Mouse (Mus musculus) kidney, adult 2 months (tissue): ENCODE results near the gene Lsp1. TPM values are rescaled to one million over a fixed set of nuclear protein-coding genes. Genes with fewer than 3 reads are reported as not detected.
A peak's percentile ranks its signal among the peaks of the same experiment; 100 is the strongest.

Experiments used
- DNase-seq: peaks from one replicate; pipeline ENCODE4 v3.0.0; 2021
- H3K27ac ChIP-seq: fragments of 200-500 bp; 2 replicates; pipeline ENCODE4 v1.5.1; 2012; ENCODE audit warnings: low read depth, low read length, control low read depth, inconsistent platforms; ENCODE audit not compliant: insufficient read depth
- H3K27me3 ChIP-seq: fragments of 200-500 bp; replicated peaks from 2 replicates; pipeline ENCODE4 v1.6.1; 2012; ENCODE audit warnings: mild to moderate bottlenecking, moderate library complexity, low read length, inconsistent platforms; ENCODE audit not compliant: control insufficient read depth, insufficient read depth
- H3K36me3 ChIP-seq: fragments of 200-500 bp; 2 replicates; pipeline ENCODE4 v1.6.1; 2012; ENCODE audit warnings: mild to moderate bottlenecking, moderate library complexity, low read length, inconsistent platforms; ENCODE audit not compliant: control insufficient read depth, insufficient read depth
- H3K4me1 ChIP-seq: fragments of 200-500 bp; 2 replicates; pipeline ENCODE4 v1.6.1; 2011; ENCODE audit warnings: low read length; ENCODE audit not compliant: control insufficient read depth, insufficient read depth
- H3K4me3 ChIP-seq: fragments of 200-500 bp; 2 replicates; pipeline ENCODE4 v1.5.1; 2011; ENCODE audit warnings: mild to moderate bottlenecking, low read depth, low read length, control low read depth; ENCODE audit not compliant: insufficient read depth
- CTCF ChIP-seq: fragments of 200-500 bp; conservative IDR thresholded peaks from 2 replicates; pipeline ENCODE4 v1.5.1; 2011; ENCODE audit warnings: low read depth, mild to moderate bottlenecking, control low read depth, low read length, moderate library complexity, mixed read lengths; ENCODE audit not compliant: insufficient read depth, insufficient read length
- POLR2A ChIP-seq: fragments of 200-500 bp; IDR thresholded peaks from one replicate; pipeline ENCODE4 v1.6.1; 2011; ENCODE audit warnings: low read depth, low read length, control low read depth
- WGBS: fragments of 180-500 bp; shearing (Covaris S2); methylation state at CpG from one replicate; pipeline ENCODE4 v1.1.7; 2018; 5-methylcytosine and 5-hydroxymethylcytosine counted together
- polyA plus RNA-seq: library from polyadenylated mRNA; depleted of rRNA; stranded (reverse); fragments of >200 nt; gene quantifications from 2 replicates; pipeline ENCODE4 v1.2.3, GENCODE M21; 2012

Lsp1 gene
- polyA plus RNA-seq, 1 experiment: 39.8 TPM

DNA sequence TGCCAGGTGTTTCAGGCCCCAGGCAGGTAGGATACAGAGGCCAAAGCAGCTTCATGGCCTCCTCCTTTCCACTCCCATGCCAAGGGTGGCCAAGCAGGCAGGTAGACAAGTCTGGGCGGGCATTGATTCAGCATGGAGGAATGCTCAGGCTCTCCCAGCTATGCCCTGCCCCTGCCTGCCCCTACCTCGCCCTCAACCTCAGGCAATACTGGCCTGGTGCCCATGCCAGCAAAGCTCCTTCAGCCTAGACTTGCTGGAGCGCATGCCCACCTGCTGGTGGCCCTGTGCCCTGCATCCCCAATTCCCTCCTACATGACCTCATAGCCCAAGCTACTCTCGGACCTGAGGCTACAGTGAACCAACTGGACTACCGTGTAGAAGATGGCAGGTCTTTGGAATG is 23.3 kb upstream of the Lsp1 start:
- TF ChIP-seq POLR2A: no peak
- no peak; the same call in 1 of the 2 replicates for TF ChIP-seq CTCF
- DNase-seq: peak; percentile 60
- 69% methylated on average over 5 of the region's 5 CpGs for WGBS
- Histone ChIP-seq H3K27me3 (no peaks in the 10 kb centered on the region), H3K27ac (no peak overlapping the region), H3K4me1 (no peaks in the 10 kb centered on the region), H3K4me3 (no peak overlapping the region), H3K36me3 (no peaks in the 10 kb centered on the region)

DNA sequence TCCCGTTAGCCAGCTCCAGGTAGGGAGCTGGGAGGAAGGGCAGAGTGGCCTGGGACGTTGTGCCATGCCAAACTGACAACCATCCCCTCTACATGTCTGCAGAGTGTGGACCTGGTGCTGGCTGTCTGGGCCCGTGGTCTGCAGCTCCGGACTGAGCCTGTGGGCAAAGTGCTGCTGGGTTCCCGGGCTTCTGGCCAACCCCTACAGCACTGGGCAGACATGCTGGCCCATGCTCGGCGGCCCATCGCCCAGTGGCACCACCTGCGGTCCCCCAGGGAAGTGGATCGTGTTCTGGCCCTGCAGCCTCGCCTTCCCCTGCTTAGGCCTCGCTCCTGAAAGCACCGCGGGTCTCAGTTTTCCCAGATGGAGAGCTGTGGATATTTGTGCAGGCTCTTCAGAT is 20.6 kb upstream of the Lsp1 start:
- Histone ChIP-seq H3K36me3 (no peaks in the 10 kb centered on the region), H3K27me3 (no peaks in the 10 kb centered on the region), H3K4me1 (no peaks in the 10 kb centered on the region), H3K27ac (no peak overlapping the region), H3K4me3 (no peak overlapping the region)
- TF ChIP-seq POLR2A (no peak), CTCF (no peak)
- no peak for DNase-seq
- WGBS: 86% methylated on average over 14 of the region's 14 CpGs

DNA sequence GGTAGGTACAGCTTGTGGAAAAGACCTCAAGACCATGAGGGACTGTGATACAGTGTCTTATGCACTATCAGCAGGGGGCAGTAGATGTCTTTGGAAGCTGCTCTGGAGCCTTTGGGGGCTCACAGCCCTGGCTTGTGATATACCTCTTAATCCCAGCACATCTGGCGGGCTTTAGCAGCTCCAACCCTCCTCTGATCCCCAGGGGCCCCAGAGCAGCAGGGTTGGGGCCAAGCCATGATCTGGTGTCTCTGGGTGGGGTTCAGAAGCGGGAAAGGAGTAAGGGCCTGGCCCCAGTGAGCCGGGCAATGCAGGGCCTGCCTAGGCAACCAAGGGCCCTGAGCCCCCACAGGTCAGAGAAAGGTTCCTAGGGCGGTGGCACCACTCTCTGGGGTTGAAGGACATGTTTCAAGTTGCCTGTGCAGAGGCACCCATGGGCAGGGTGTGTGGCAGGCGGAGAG is 19.9 kb upstream of the Lsp1 start:
- Histone ChIP-seq H3K36me3 (no peaks in the 10 kb centered on the region), H3K27ac (no peak overlapping the region), H3K4me1 (no peaks in the 10 kb centered on the region), H3K27me3 (no peaks in the 10 kb centered on the region), H3K4me3 (no peak overlapping the region)
- no peak for DNase-seq
- TF ChIP-seq POLR2A: no peak
- peak; percentile 35 for TF ChIP-seq CTCF
- WGBS: 72% methylated on average over 5 of the region's 5 CpGs

DNA sequence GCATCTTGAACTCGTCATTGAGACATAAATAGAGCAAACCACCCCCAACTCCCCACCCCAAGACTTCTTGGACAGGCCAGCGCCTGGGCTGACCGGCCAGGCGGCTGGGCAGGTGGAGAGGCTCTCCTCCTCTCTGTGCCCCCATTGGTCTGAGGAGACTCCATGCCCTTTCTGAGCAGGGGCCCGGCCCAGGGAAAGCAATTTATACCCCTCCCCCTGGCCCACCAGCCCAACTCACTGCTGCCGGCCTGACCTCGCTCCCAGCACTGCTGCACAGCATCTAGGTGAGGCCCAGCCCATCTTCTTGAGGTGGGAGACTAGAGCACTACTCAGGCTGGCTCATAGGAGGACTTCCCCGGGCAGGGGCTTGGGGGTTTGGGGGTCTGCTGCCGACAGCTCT is 19.0 kb upstream of the Lsp1 start, which contains the start of gene Tnni2:
Tnni2 (plus strand) TSS at position 224 of the 400 bp plus-strand sequence.
- DNase-seq: no peak
- H3K4me1 ChIP-seq: no peaks in the 10 kb centered on the region
- no peak within 1 kb of the TSS for H3K4me3 ChIP-seq
- TF ChIP-seq CTCF (no peak), POLR2A (no peak)
- H3K27ac ChIP-seq: no peak within 1 kb of the TSS
- no peaks in the 10 kb centered on the region for H3K36me3 ChIP-seq
- no peaks in the 10 kb centered on the region for H3K27me3 ChIP-seq
- 80% methylated on average over 9 of the region's 9 CpGs for WGBS

DNA sequence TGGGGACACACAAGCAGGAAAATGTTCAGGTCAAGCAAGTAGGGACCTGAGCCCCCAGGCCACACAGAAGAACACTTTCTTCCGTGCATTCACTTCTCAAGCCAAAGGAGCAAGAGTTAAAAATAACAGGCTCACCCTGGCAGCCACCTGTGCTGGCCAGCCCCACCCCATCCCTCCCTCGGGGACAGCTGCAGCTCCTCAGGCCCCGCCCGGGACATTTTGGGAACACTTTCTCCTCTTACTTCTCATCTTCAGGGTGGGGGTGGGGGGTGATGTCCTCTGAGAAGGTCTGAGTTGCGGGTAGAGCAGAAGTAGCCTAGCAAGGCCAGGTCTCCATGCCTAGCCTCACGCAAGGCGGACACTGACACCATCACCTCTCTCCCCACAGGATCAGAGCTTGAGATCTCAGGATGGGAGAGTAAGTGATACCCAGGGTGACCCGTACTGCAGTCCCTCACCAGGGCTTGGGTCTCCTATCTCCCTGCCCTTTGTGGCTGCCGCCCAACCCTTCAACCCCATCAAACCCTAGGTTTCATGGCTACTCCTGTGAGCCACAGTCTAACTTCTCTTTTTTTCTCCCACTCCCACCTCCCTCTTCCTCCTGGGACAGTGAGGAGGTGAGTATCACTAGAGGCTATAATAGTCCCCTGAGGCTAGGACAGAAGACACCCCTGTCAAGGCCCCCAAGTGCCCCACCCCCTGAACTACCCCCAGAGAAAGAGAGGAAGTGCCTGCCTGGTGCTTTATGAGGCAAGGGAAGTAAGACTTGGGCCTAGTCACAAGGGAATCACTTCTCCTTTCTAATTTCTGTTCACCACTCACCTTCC is 18.3 kb upstream of the Lsp1 start:
- no peaks in the 10 kb centered on the region for H3K27me3 ChIP-seq
- TF ChIP-seq POLR2A (no peak), CTCF (no peak)
- H3K27ac ChIP-seq: no peak overlapping the region
- H3K4me1 ChIP-seq: no peaks in the 10 kb centered on the region
- H3K4me3 ChIP-seq: no peak overlapping the region
- DNase-seq: no peak
- 73% methylated on average over 9 of the region's 9 CpGs for WGBS
- no peaks in the 10 kb centered on the region for H3K36me3 ChIP-seq

DNA sequence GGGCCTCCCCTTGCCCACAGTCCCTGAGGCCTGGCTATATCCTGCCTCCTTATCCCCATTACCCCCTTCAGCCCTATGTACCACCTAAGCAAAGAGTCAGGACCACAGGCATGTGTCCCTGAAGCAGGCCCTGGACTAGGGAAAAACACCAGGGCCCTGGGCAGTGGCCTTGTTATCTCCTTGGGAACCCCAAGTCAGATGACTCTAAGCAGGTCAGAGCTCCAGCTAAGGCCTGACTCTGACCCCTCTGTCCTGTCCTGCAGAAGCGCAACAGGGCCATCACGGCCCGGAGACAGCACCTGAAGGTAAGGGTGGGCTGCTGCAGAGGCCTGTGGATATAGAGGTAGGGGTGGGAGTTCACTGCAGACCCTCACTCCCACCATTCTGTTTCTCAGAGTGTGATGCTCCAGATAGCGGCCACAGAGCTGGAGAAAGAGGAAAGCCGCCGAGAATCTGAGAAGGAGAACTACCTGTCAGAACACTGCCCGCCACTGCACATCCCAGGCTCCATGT is 17.6 kb upstream of the Lsp1 start:
- H3K4me1 ChIP-seq: no peaks in the 10 kb centered on the region
- no peaks in the 10 kb centered on the region for H3K36me3 ChIP-seq
- no peak overlapping the region for H3K27ac ChIP-seq
- no peak for TF ChIP-seq POLR2A
- no peak for TF ChIP-seq CTCF
- H3K27me3 ChIP-seq: no peaks in the 10 kb centered on the region
- no peak overlapping the region for H3K4me3 ChIP-seq
- no peak for DNase-seq
- 90% methylated on average over 7 of the region's 7 CpGs for WGBS

DNA sequence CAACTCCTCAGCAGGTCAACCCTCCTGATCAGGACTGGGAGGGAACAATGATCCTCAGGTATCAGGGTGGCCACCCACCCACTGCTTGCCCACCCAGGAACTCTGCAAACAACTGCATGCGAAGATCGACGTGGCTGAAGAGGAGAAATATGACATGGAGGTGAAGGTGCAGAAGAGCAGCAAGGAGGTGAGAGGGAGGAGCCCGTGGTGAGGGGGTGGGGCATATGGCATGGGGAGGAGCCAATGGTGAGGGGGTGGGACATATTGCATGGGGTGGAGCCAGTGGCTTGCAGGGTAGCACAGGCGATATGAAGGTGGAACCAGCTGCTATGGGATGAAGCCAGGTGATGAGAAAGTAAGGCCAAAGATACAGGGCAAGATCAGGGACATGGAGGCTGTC is 17.1 kb upstream of the Lsp1 start:
- DNase-seq: no peak
- no peaks in the 10 kb centered on the region for H3K27me3 ChIP-seq
- TF ChIP-seq CTCF (no peak), POLR2A (no peak)
- no peak overlapping the region for H3K4me3 ChIP-seq
- no peaks in the 10 kb centered on the region for H3K4me1 ChIP-seq
- WGBS: 85% methylated on average over 5 of the region's 5 CpGs
- no peak overlapping the region for H3K27ac ChIP-seq
- H3K36me3 ChIP-seq: no peaks in the 10 kb centered on the region
